ENCODE assay signal across 19 mouse cellular contexts in genomic region chr6:20741240-20741639, GRCm38 (mm10).
A peak's percentile ranks its signal among the peaks of the same experiment; 100 is the strongest.
DNase-seq lines count a peak whose midpoint lies in the region; ATAC-seq and TF ChIP-seq lines count a peak whose summit lies in the region.
"Had no signal": no experiment of that assay in that cellular context is flagged by ENCODE, and none has a peak within 500 bp of the region (broad histone marks: within the 10 kb centered on the region; RNA-seq: fewer than 3 reads in every experiment).

No protein-coding gene starts in this region.

- H3K9me3 ChIP-seq in hindbrain, embryonic 12.5 days (replicated peaks): peaks cover 5% of the 10 kb centered on the region; the same call in 1 of the 2 replicates
- no peaks in the 10 kb centered on the region for H3K9me3 ChIP-seq in hindbrain, embryonic 11.5 days (ENCODE audit: control insufficient read depth, low read length)
- H3K9me3 ChIP-seq in hindbrain, embryonic 14.5 days (ENCODE audit: control insufficient read depth, low read length): peaks cover 14% of the 10 kb centered on the region
- H3K9me3 ChIP-seq in hindbrain, embryonic 16.5 days (ENCODE audit: control insufficient read depth, low read length): peaks cover 2% of the 10 kb centered on the region; the same call in 1 of the 2 replicates
- peaks cover 2% of the 10 kb centered on the region; the same call in 1 of the 2 replicates for H3K9me3 ChIP-seq in hindbrain, postnatal 0 days (ENCODE audit: low read length)
- H3K9me3 ChIP-seq: embryonic facial prominence, embryonic 12.5 days had no signal

- no peaks in the 10 kb centered on the region for H3K36me3 ChIP-seq in hindbrain, embryonic 12.5 days
- H3K36me3 ChIP-seq in hindbrain, embryonic 11.5 days (ENCODE audit: control insufficient read depth, insufficient read depth, low read length): no peaks in the 10 kb centered on the region
- H3K36me3 ChIP-seq in hindbrain, embryonic 14.5 days (replicated peaks; ENCODE audit: control insufficient read depth, insufficient read depth): no peaks in the 10 kb centered on the region
- no peaks in the 10 kb centered on the region for H3K36me3 ChIP-seq in hindbrain, embryonic 16.5 days (ENCODE audit: control insufficient read depth, insufficient read depth, low read length)
- H3K36me3 ChIP-seq in hindbrain, postnatal 0 days (ENCODE audit: insufficient read depth, low read length): no peaks in the 10 kb centered on the region
- H3K36me3 ChIP-seq: embryonic facial prominence, embryonic 10.5 days; embryonic facial prominence, embryonic 12.5 days; forebrain, embryonic 15.5 days had no signal

- no peaks in the 10 kb centered on the region for H3K27me3 ChIP-seq in hindbrain, embryonic 12.5 days
- H3K27me3 ChIP-seq in hindbrain, embryonic 11.5 days (ENCODE audit: control insufficient read depth, insufficient read depth, low read length): no peaks in the 10 kb centered on the region
- no peaks in the 10 kb centered on the region for H3K27me3 ChIP-seq in hindbrain, embryonic 14.5 days (ENCODE audit: control insufficient read depth, insufficient read depth, low read length)
- no peaks in the 10 kb centered on the region for H3K27me3 ChIP-seq in hindbrain, embryonic 16.5 days (replicated peaks; ENCODE audit: control insufficient read depth, insufficient read depth, low read length)
- H3K27me3 ChIP-seq in hindbrain, postnatal 0 days (ENCODE audit: insufficient read depth, low read length): no peaks in the 10 kb centered on the region
- H3K27me3 ChIP-seq: embryonic facial prominence, embryonic 12.5 days; forebrain, embryonic 15.5 days had no signal

- no peak for TF ChIP-seq CTCF in brain, embryonic 14.5 days (IDR thresholded peaks at IDR 0.05; ENCODE audit: borderline replicate concordance, extremely low read depth, insufficient read depth, insufficient read length)
- no peak for TF ChIP-seq CTCF in hindbrain, postnatal 0 days (IDR thresholded peaks at IDR 0.05; ENCODE audit: low read depth)

- ATAC-seq in hindbrain, embryonic 12.5 days (ENCODE audit: low FRiP score): peak; percentile 52; the same call in 1 of the 2 replicates
- no peak for ATAC-seq in hindbrain, embryonic 11.5 days (ENCODE audit: low FRiP score)
- peak; percentile 64; the same call in 1 of the 2 replicates for ATAC-seq in hindbrain, embryonic 14.5 days (ENCODE audit: low FRiP score)
- no peak for ATAC-seq in hindbrain, embryonic 16.5 days
- ATAC-seq in hindbrain, postnatal 0 days: peak; percentile 51; the same call in 1 of the 2 replicates
- ATAC-seq: forebrain, embryonic 15.5 days; forebrain, postnatal 0 days had no signal

- H3K9ac ChIP-seq in hindbrain, embryonic 12.5 days: no peak overlapping the region
- no peak overlapping the region for H3K9ac ChIP-seq in hindbrain, embryonic 11.5 days (ENCODE audit: low read depth, low read length)
- H3K9ac ChIP-seq in hindbrain, embryonic 14.5 days: no peak overlapping the region
- no peak overlapping the region for H3K9ac ChIP-seq in hindbrain, embryonic 16.5 days (ENCODE audit: low read depth, low read length)
- H3K9ac ChIP-seq in hindbrain, postnatal 0 days (replicated peaks; ENCODE audit: low read length): no peak overlapping the region
- H3K9ac ChIP-seq: embryonic facial prominence, embryonic 12.5 days; forebrain, embryonic 15.5 days; forebrain, postnatal 0 days had no signal

- H3K27ac ChIP-seq in hindbrain, embryonic 12.5 days: no peak overlapping the region
- no peak overlapping the region for H3K27ac ChIP-seq in hindbrain, embryonic 11.5 days (ENCODE audit: low read depth, low read length)
- H3K27ac ChIP-seq in hindbrain, embryonic 14.5 days: no peak overlapping the region
- H3K27ac ChIP-seq in hindbrain, embryonic 16.5 days (ENCODE audit: low read depth, low read length): no peak overlapping the region
- H3K27ac ChIP-seq in hindbrain, postnatal 0 days: no peak overlapping the region
- H3K27ac ChIP-seq: embryonic facial prominence, embryonic 10.5 days; embryonic facial prominence, embryonic 12.5 days; forebrain, embryonic 15.5 days had no signal

- no peak overlapping the region for H3K4me3 ChIP-seq in hindbrain, embryonic 12.5 days
- no peak overlapping the region for H3K4me3 ChIP-seq in hindbrain, embryonic 11.5 days (ENCODE audit: low read depth, low read length)
- H3K4me3 ChIP-seq in hindbrain, embryonic 14.5 days (replicated peaks; ENCODE audit: low read length): no peak overlapping the region
- no peak overlapping the region for H3K4me3 ChIP-seq in hindbrain, embryonic 16.5 days (ENCODE audit: low read length)
- no peak overlapping the region for H3K4me3 ChIP-seq in hindbrain, postnatal 0 days (ENCODE audit: low read length)
- H3K4me3 ChIP-seq: embryonic facial prominence, embryonic 10.5 days; embryonic facial prominence, embryonic 12.5 days; forebrain, embryonic 15.5 days had no signal

- WGBS in hindbrain, embryonic 12.5 days: 60% methylated on average over 1 of the region's 1 CpGs
- 66% methylated on average over 1 of the region's 1 CpGs for WGBS in hindbrain, embryonic 11.5 days
- 63% methylated on average over 1 of the region's 1 CpGs for WGBS in hindbrain, embryonic 14.5 days
- 50% methylated on average over 1 of the region's 1 CpGs for WGBS in hindbrain, embryonic 16.5 days
- 65% methylated on average over 1 of the region's 1 CpGs for WGBS in hindbrain, postnatal 0 days

- no peak overlapping the region for H3K4me2 ChIP-seq in hindbrain, embryonic 12.5 days (replicated peaks)
- H3K4me2 ChIP-seq in hindbrain, embryonic 11.5 days (replicated peaks; ENCODE audit: low read depth, low read length): no peak overlapping the region
- no peak overlapping the region for H3K4me2 ChIP-seq in hindbrain, embryonic 14.5 days (replicated peaks)
- H3K4me2 ChIP-seq in hindbrain, embryonic 16.5 days (ENCODE audit: low read length): no peak overlapping the region
- no peak overlapping the region for H3K4me2 ChIP-seq in hindbrain, postnatal 0 days (ENCODE audit: low read depth, low read length)
- H3K4me2 ChIP-seq: embryonic facial prominence, embryonic 12.5 days; forebrain, embryonic 15.5 days had no signal

- DNase-seq in hindbrain, embryonic 11.5 days (ENCODE audit: low spot score): no peak
- DNase-seq in hindbrain, embryonic 14.5 days (ENCODE audit: low spot score): no peak
- peak; percentile 20 for DNase-seq in brain, embryonic 14.5 days (ENCODE audit: low read depth)
- no peak for DNase-seq in hindbrain, postnatal 0 days (ENCODE audit: low spot score)
- DNase-seq in gastrocnemius, postnatal 10 days: no peak
- DNase-seq: adrenal gland, adult 2 months; adrenal gland, postnatal 10 days; adrenal gland, postnatal 25 days; cerebellum, adult 11-12 months; cerebellum, adult 2 months; cerebellum, adult 9-10 months; cerebellum, postnatal 10 days; cerebellum, postnatal 25 days; forebrain, postnatal 0 days had no signal

- TF ChIP-seq POLR2A in brain, embryonic 14.5 days (IDR thresholded peaks at IDR 0.05; ENCODE audit: borderline replicate concordance, extremely low read depth, insufficient read depth, insufficient read length, poor library complexity, severe bottlenecking): no peak

- H3K4me1 ChIP-seq in hindbrain, embryonic 12.5 days: no peaks in the 10 kb centered on the region
- no peaks in the 10 kb centered on the region for H3K4me1 ChIP-seq in hindbrain, embryonic 11.5 days (replicated peaks; ENCODE audit: control insufficient read depth, insufficient read depth, low read length)
- no peaks in the 10 kb centered on the region for H3K4me1 ChIP-seq in hindbrain, embryonic 14.5 days (replicated peaks; ENCODE audit: control insufficient read depth, insufficient read depth, low read length)
- no peaks in the 10 kb centered on the region for H3K4me1 ChIP-seq in hindbrain, embryonic 16.5 days (ENCODE audit: control insufficient read depth, insufficient read depth, low read depth, low read length)
- no peaks in the 10 kb centered on the region for H3K4me1 ChIP-seq in hindbrain, postnatal 0 days (ENCODE audit: insufficient read depth, low read length)
- H3K4me1 ChIP-seq: embryonic facial prominence, embryonic 10.5 days; embryonic facial prominence, embryonic 12.5 days; forebrain, embryonic 15.5 days had no signal

Comparison
In these comparisons a context has a peak if more than half of its experiments do, and no peak if none do; other contexts are left out.
1. ATAC-seq: peak in hindbrain, embryonic 12.5 days (single experiment), hindbrain, embryonic 14.5 days (single experiment) and hindbrain, postnatal 0 days (single experiment); none in hindbrain, embryonic 11.5 days (single experiment) and hindbrain, embryonic 16.5 days (single experiment).